Mouse (Mus musculus) thymus, adult 2 months (tissue): ENCODE measurements around the gene Ankrd11. TPM values are rescaled to one million over a fixed set of nuclear protein-coding genes. Genes with fewer than 3 reads are reported as not detected.

ENCODE experiments used
- DNase-seq: peaks from one replicate; pipeline ENCODE4 v3.0.0; 2021
- H3K27ac ChIP-seq: fragments of 200-500 bp; 2 replicates; pipeline ENCODE4 v1.5.1; 2012; ENCODE audit warnings: low read length, control low read depth; ENCODE audit not compliant: control insufficient read depth, insufficient read depth
- H3K27me3 ChIP-seq: fragments of 200-500 bp; 2 replicates; pipeline ENCODE4 v1.6.1; 2012; ENCODE audit warnings: mild to moderate bottlenecking, low read length, moderate library complexity, mixed read lengths; ENCODE audit not compliant: control insufficient read depth, insufficient read depth
- H3K36me3 ChIP-seq: fragments of 200-500 bp; 2 replicates; pipeline ENCODE4 v1.6.1; 2012; ENCODE audit warnings: mild to moderate bottlenecking, low read length, moderate library complexity; ENCODE audit not compliant: control insufficient read depth, insufficient read depth
- H3K4me1 ChIP-seq: fragments of 200-500 bp; replicated peaks from 2 replicates; pipeline ENCODE4 v1.6.1; 2012; ENCODE audit warnings: low read length; ENCODE audit not compliant: control insufficient read depth, insufficient read depth
- H3K4me3 ChIP-seq: fragments of 200-500 bp; 2 replicates; pipeline ENCODE4 v1.5.1; 2012; ENCODE audit warnings: mild to moderate bottlenecking, low read length, control low read depth, moderate library complexity; ENCODE audit not compliant: control insufficient read depth, insufficient read depth
- CTCF ChIP-seq: fragments of 200-500 bp; IDR thresholded peaks from 2 replicates; pipeline ENCODE4 v1.5.1; 2012; ENCODE audit warnings: mild to moderate bottlenecking, control low read depth, low read length, moderate library complexity, borderline replicate concordance; ENCODE audit not compliant: control insufficient read depth, poor library complexity, insufficient read depth; ENCODE audit errors: extremely low read depth
- POLR2A ChIP-seq: fragments of 200-500 bp; IDR thresholded peaks from 2 replicates; pipeline ENCODE4 v1.6.1; 2012; ENCODE audit warnings: mild to moderate bottlenecking, low read length, control low read depth, moderate library complexity; ENCODE audit not compliant: control insufficient read depth, poor library complexity, insufficient read depth; ENCODE audit errors: extremely low read depth
- WGBS: fragments of 180-500 bp; shearing (Covaris S2); methylation state at CpG from one replicate; pipeline ENCODE4 v1.1.7; 2018; 5-methylcytosine and 5-hydroxymethylcytosine counted together
- polyA plus RNA-seq: library from polyadenylated mRNA; depleted of rRNA; stranded (reverse); fragments of >200 nt; gene quantifications from 2 replicates; pipeline ENCODE4 v1.2.3, GENCODE M21; 2012

Gene Ankrd11
- polyA plus RNA-seq, 1 experiment, result 118 TPM

- no peaks in the 10 kb centered on the region for H3K4me1 ChIP-seq
- H3K27me3 ChIP-seq, result no peaks in the 10 kb centered on the region
- DNase-seq, result no peak
- no peak for TF ChIP-seq POLR2A
- TF ChIP-seq CTCF, result no peak
- WGBS, result 96% methylated on average over 8 of the region's 8 CpGs
- peaks cover 26% of the 10 kb centered on the region for H3K36me3 ChIP-seq
- no peak overlapping the region for H3K4me3 ChIP-seq
- H3K27ac ChIP-seq, result no peak overlapping the region
These were observed 140.1 kb downstream of the Ankrd11 start for GRCm38 (mm10) chr8:122901892-122902515.

GRCm38 (mm10) chr8:122901476-122901875 lies 140.6 kb downstream of the Ankrd11 start:
- 94% methylated on average over 7 of the region's 7 CpGs for WGBS
- H3K27ac ChIP-seq, result no peak overlapping the region
- no peak for DNase-seq
- no peak overlapping the region for H3K4me3 ChIP-seq
- H3K36me3 ChIP-seq, result peaks cover 31% of the 10 kb centered on the region
- no peak for TF ChIP-seq CTCF
- TF ChIP-seq POLR2A, result no peak
- no peaks in the 10 kb centered on the region for H3K4me1 ChIP-seq
- no peaks in the 10 kb centered on the region for H3K27me3 ChIP-seq

GRCm38 (mm10) chr8:122899085-122899484 lies 143.0 kb downstream of the Ankrd11 start:
- peaks cover 55% of the 10 kb centered on the region for H3K36me3 ChIP-seq
- no peaks in the 10 kb centered on the region for H3K27me3 ChIP-seq
- no peak overlapping the region for H3K27ac ChIP-seq
- TF ChIP-seq CTCF (no peak), POLR2A (no peak)
- H3K4me1 ChIP-seq, result no peaks in the 10 kb centered on the region
- H3K4me3 ChIP-seq, result no peak overlapping the region
- no peak for DNase-seq
- WGBS, result 96% methylated on average over 5 of the region's 5 CpGs

- 96% methylated on average over 12 of the region's 12 CpGs for WGBS
- Histone ChIP-seq H3K27me3 (no peaks in the 10 kb centered on the region), H3K27ac (no peak overlapping the region), H3K36me3 (peaks cover 61% of the 10 kb centered on the region), H3K4me1 (no peaks in the 10 kb centered on the region), H3K4me3 (no peak overlapping the region)
- no peak for DNase-seq
- TF ChIP-seq CTCF, result no peak
- no peak for TF ChIP-seq POLR2A
These were observed 143.6 kb downstream of the Ankrd11 start for GRCm38 (mm10) chr8:122898473-122898872.

GRCm38 (mm10) chr8:122898018-122898417 lies 144.1 kb downstream of the Ankrd11 start:
- no peak overlapping the region for H3K27ac ChIP-seq
- H3K4me3 ChIP-seq, result no peak overlapping the region
- 94% methylated on average over 4 of the region's 4 CpGs for WGBS

GRCm38 (mm10) chr8:122897200-122897599 lies 144.9 kb downstream of the Ankrd11 start:
- Histone ChIP-seq H3K36me3 (peaks cover 74% of the 10 kb centered on the region), H3K27me3 (no peaks in the 10 kb centered on the region), H3K4me1 (no peaks in the 10 kb centered on the region), H3K27ac (no peak overlapping the region), H3K4me3 (no peak overlapping the region)
- 95% methylated on average over 8 of the region's 8 CpGs for WGBS
- TF ChIP-seq CTCF, result no peak
- no peak for TF ChIP-seq POLR2A
- no peak for DNase-seq

More at GRCm38 (mm10) chr8:122898018-122898417, 144.1 kb downstream of the Ankrd11 start:
- no peak for TF ChIP-seq POLR2A
- no peak for TF ChIP-seq CTCF
- H3K27me3 ChIP-seq, result no peaks in the 10 kb centered on the region
- H3K4me1 ChIP-seq, result no peaks in the 10 kb centered on the region
- H3K36me3 ChIP-seq, result peaks cover 66% of the 10 kb centered on the region
- no peak for DNase-seq

- H3K27me3 ChIP-seq, result no peaks in the 10 kb centered on the region
- H3K4me1 ChIP-seq, result no peaks in the 10 kb centered on the region
- DNase-seq, result no peak
- TF ChIP-seq POLR2A, result no peak
- no peak for TF ChIP-seq CTCF
- H3K27ac ChIP-seq, result no peak overlapping the region
- 93% methylated on average over 11 of the region's 11 CpGs for WGBS
- peaks cover 83% of the 10 kb centered on the region for H3K36me3 ChIP-seq
- no peak overlapping the region for H3K4me3 ChIP-seq
These were observed 145.8 kb downstream of the Ankrd11 start for GRCm38 (mm10) chr8:122896317-122896716.
